Mouse (Mus musculus) hindbrain, embryonic 16.5 days (tissue): ENCODE measurements around the gene Midn. TPM values are rescaled to one million over a fixed set of nuclear protein-coding genes. Genes with fewer than 3 reads are reported as not detected.

ENCODE experiments used
- ATAC-seq: fragments of 200-750 bp; cut with Nextera tagmentation; 2 replicates; pipeline ENCODE4 v1.8.0; 2017; ENCODE audit warnings: moderate TSS enrichment, moderate library complexity
- H3K27ac ChIP-seq: fragments of 300-500 bp; sonication (generic); 2 replicates; pipeline ENCODE4 v1.5.1; 2014; ENCODE audit warnings: low read depth, mild to moderate bottlenecking, control low read depth, low read length, moderate library complexity
- H3K27me3 ChIP-seq: fragments of 300-500 bp; sonication (generic); replicated peaks from 2 replicates; pipeline ENCODE4 v1.6.1; 2014; ENCODE audit warnings: low read length; ENCODE audit not compliant: control insufficient read depth, insufficient read depth
- H3K36me3 ChIP-seq: fragments of 300-500 bp; sonication (generic); 2 replicates; pipeline ENCODE4 v1.6.1; 2014; ENCODE audit warnings: mild to moderate bottlenecking, low read length, moderate library complexity, mixed read lengths; ENCODE audit not compliant: control insufficient read depth, insufficient read depth
- H3K4me1 ChIP-seq: fragments of 300-500 bp; sonication (generic); 2 replicates; pipeline ENCODE4 v1.6.1; 2014; ENCODE audit warnings: low read depth, low read length; ENCODE audit not compliant: control insufficient read depth, insufficient read depth
- H3K4me2 ChIP-seq: fragments of 300-500 bp; sonication (generic); 2 replicates; pipeline ENCODE4 v1.6.1; 2014; ENCODE audit warnings: mild to moderate bottlenecking, low read length, control low read depth, moderate library complexity
- H3K4me3 ChIP-seq: fragments of 300-500 bp; sonication (generic); 2 replicates; pipeline ENCODE4 v1.5.1; 2014; ENCODE audit warnings: mild to moderate bottlenecking, low read length, control low read depth, moderate library complexity
- H3K9ac ChIP-seq: fragments of 300-500 bp; sonication (generic); 2 replicates; pipeline ENCODE4 v1.6.1; 2014; ENCODE audit warnings: low read depth, mild to moderate bottlenecking, control low read depth, low read length, moderate library complexity
- H3K9me3 ChIP-seq: fragments of 300-500 bp; sonication (generic); 2 replicates; pipeline ENCODE4 v1.6.1; 2014; ENCODE audit warnings: mild to moderate bottlenecking, low read length, moderate library complexity; ENCODE audit not compliant: control insufficient read depth
- WGBS: fragments of 180-500 bp; shearing (Covaris S2); extraction: QIAGEN DNeasy Blood & Tissue Kit; methylation state at CpG from one replicate; pipeline ENCODE4 v1.1.7; 2014; 5-methylcytosine and 5-hydroxymethylcytosine counted together
- polyA plus RNA-seq: library from polyadenylated mRNA; unstranded; fragments of >200 nt; fragmentation: Nextera tagmentation; extraction: Ambion mirVana; gene quantifications from 2 replicates; pipeline ENCODE4 v1.2.1, GENCODE M21; 2015

Midn gene
- polyA plus RNA-seq, 1 experiment from 2014 or later = 16.0 TPM

DNA sequence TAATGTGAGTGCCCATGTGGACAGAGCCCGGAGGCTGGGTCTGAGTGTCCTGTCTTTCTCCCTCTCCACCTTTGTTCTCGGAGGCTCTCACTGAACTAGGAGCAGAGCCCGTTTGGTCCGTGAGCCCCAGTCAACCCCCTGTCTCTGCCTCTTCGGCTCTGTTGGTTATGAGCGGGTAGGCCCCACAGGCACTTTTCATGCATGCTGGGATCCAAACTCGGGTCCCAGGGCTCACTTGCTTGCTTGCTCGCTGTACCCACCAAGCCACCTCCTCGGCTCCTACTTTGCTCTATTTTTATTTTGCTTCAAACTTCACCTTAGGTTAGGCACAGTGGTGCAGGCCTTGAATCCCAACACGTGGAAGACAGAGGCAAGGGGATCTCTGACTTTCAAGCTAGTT is 39.7 kb downstream of the Midn start:
- no peak overlapping the region for H3K9ac ChIP-seq
- peaks cover 11% of the 10 kb centered on the region for H3K4me1 ChIP-seq
- H3K9me3 ChIP-seq = no peaks in the 10 kb centered on the region
- 0 out of 2 replicates have a peak, but pooled peaks cover 2% of the 10 kb centered on the region for H3K27me3 ChIP-seq
- 90% methylated on average over 10 of the region's 10 CpGs for WGBS
- peaks cover 7% of the 10 kb centered on the region for H3K36me3 ChIP-seq
- no peak for ATAC-seq
- H3K4me2 ChIP-seq = no peak overlapping the region
- H3K27ac ChIP-seq = no peak overlapping the region
- no peak overlapping the region for H3K4me3 ChIP-seq

GRCm38 (mm10) chr10:80188453-80189024 is 40.5 kb downstream of the Midn start:
- H3K27ac ChIP-seq = no peak overlapping the region
- H3K9me3 ChIP-seq = no peaks in the 10 kb centered on the region
- peaks cover 11% of the 10 kb centered on the region for H3K4me1 ChIP-seq
- no peak overlapping the region; the same call in 1 of the 2 replicates for H3K9ac ChIP-seq
- WGBS = 63% methylated on average over 15 of the region's 15 CpGs
- H3K36me3 ChIP-seq = peaks cover 7% of the 10 kb centered on the region
- 0 out of 2 replicates have a peak, but pooled peaks cover 2% of the 10 kb centered on the region for H3K27me3 ChIP-seq
- no peak overlapping the region for H3K4me3 ChIP-seq
- H3K4me2 ChIP-seq = no peak overlapping the region; the same call in 1 of the 2 replicates
- no peak for ATAC-seq

DNA sequence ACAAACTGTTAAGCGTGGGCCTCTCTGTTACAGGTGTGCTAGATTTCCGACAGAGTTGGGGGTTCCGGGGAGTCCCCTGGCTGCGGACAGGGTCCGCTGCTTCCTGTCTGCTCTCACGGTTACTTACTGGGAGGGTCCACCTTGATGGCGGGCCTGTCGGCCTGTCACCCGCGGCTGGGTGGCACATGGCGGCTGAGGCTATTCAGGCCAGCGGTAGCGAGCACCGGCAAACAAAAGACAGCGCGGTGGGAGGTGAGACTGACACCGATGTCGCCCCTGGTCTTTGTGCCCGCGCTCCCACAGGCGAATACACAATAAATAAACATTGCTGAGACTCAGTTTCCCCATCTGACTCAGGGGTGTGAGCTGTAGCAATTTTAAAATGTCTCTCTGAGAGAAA is 41.9 kb downstream of the Midn start:
- Histone ChIP-seq H3K4me1 (peaks cover 11% of the 10 kb centered on the region), H3K4me3 (peak overlapping the region; percentile 36), H3K27ac (peak overlapping the region; percentile 59; the same call in 1 of the 2 replicates), H3K27me3 (0 out of 2 replicates have a peak, but pooled peaks cover 2% of the 10 kb centered on the region), H3K4me2 (peak overlapping the region; percentile 58), H3K36me3 (peaks cover 7% of the 10 kb centered on the region), H3K9me3 (no peaks in the 10 kb centered on the region), H3K9ac (peak overlapping the region; percentile 71)
- 8% methylated on average over 21 of the region's 21 CpGs for WGBS
- ATAC-seq = no peak

GRCm38 (mm10) chr10:80190491-80191051 is 42.5 kb downstream of the Midn start:
- Histone ChIP-seq H3K9ac (peak overlapping the region; percentile 71), H3K4me3 (peak overlapping the region; percentile 36), H3K4me2 (peak overlapping the region; percentile 58), H3K4me1 (peaks cover 11% of the 10 kb centered on the region), H3K27me3 (0 out of 2 replicates have a peak, but pooled peaks cover 2% of the 10 kb centered on the region), H3K27ac (peak overlapping the region; percentile 59), H3K36me3 (peaks cover 7% of the 10 kb centered on the region), H3K9me3 (no peaks in the 10 kb centered on the region)
- ATAC-seq = peak; percentile 77
- under 1% methylated on average over 44 of the region's 48 CpGs for WGBS

GRCm38 (mm10) chr10:80193976-80194375 is 45.9 kb downstream of the Midn start:
- no peak for ATAC-seq
- H3K4me3 ChIP-seq = no peak overlapping the region
- H3K9ac ChIP-seq = no peak overlapping the region
- no peaks in the 10 kb centered on the region for H3K27me3 ChIP-seq
- H3K4me1 ChIP-seq = peaks cover 11% of the 10 kb centered on the region
- no peaks in the 10 kb centered on the region for H3K9me3 ChIP-seq
- H3K4me2 ChIP-seq = no peak overlapping the region
- H3K36me3 ChIP-seq = no peaks in the 10 kb centered on the region; the same call in 1 of the 2 replicates
- no peak overlapping the region for H3K27ac ChIP-seq
- 74% methylated on average over 6 of the region's 6 CpGs for WGBS

GRCm38 (mm10) chr10:80194441-80194840 is 46.4 kb downstream of the Midn start:
- no peaks in the 10 kb centered on the region for H3K36me3 ChIP-seq
- no peaks in the 10 kb centered on the region for H3K27me3 ChIP-seq
- no peak overlapping the region for H3K4me2 ChIP-seq
- H3K9ac ChIP-seq = no peak overlapping the region
- H3K9me3 ChIP-seq = no peaks in the 10 kb centered on the region
- H3K4me1 ChIP-seq = peaks cover 11% of the 10 kb centered on the region
- no peak overlapping the region for H3K4me3 ChIP-seq
- ATAC-seq = no peak
- no peak overlapping the region for H3K27ac ChIP-seq
- 45% methylated on average over 8 of the region's 8 CpGs for WGBS

GRCm38 (mm10) chr10:80196167-80196566 is 48.1 kb downstream of the Midn start:
- Histone ChIP-seq H3K9ac (no peak overlapping the region), H3K4me1 (no peaks in the 10 kb centered on the region), H3K27ac (no peak overlapping the region), H3K9me3 (no peaks in the 10 kb centered on the region), H3K36me3 (no peaks in the 10 kb centered on the region), H3K4me3 (no peak overlapping the region), H3K27me3 (no peaks in the 10 kb centered on the region), H3K4me2 (no peak overlapping the region)
- ATAC-seq = no peak
- 93% methylated on average over 1 of the region's 1 CpGs for WGBS

GRCm38 (mm10) chr10:80196778-80197581 is 48.9 kb downstream of the Midn start:
- WGBS = 50% methylated on average over 31 of the region's 33 CpGs
- Histone ChIP-seq H3K4me2 (no peak overlapping the region), H3K4me3 (no peak overlapping the region), H3K4me1 (no peaks in the 10 kb centered on the region), H3K27ac (no peak overlapping the region), H3K9ac (no peak overlapping the region), H3K36me3 (no peaks in the 10 kb centered on the region), H3K27me3 (no peaks in the 10 kb centered on the region), H3K9me3 (no peaks in the 10 kb centered on the region)
- ATAC-seq = no peak

DNA sequence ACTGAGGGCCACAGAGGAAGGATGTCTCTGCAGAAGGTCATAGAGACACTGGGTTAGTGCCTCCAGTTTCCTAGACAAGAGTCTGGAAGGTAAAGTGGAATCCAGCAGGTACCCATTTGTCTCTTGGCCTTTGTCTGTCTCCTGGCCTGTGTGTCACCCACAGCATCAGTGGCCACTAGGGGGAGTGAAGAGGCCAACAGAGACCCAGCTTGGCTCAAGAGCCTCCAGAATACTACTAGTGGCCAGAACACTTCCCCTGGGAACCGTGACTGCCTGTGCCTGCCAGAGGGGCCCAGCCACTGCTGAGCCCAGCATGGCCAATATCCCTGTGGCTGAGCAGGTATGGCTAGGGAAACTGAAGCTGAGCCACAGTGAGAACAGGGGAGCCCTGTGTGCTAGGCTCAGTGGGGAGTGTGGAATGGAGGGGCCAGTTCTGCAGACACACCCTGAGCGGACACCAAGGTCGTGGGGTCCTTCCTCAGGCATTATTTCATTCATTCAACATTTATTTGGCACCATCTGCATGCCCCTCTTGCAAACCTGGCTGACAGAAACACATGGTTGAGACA is 51.5 kb downstream of the Midn start:
- no peaks in the 10 kb centered on the region for H3K36me3 ChIP-seq
- H3K4me2 ChIP-seq = no peak overlapping the region
- no peak overlapping the region for H3K9ac ChIP-seq
- ATAC-seq = peak; percentile 81
- H3K27me3 ChIP-seq = no peaks in the 10 kb centered on the region
- no peak overlapping the region for H3K27ac ChIP-seq
- WGBS = 54% methylated on average over 3 of the region's 3 CpGs
- no peaks in the 10 kb centered on the region; the same call in 1 of the 2 replicates for H3K4me1 ChIP-seq
- H3K9me3 ChIP-seq = no peaks in the 10 kb centered on the region
- no peak overlapping the region for H3K4me3 ChIP-seq
